Mouse (Mus musculus): ENCODE measurements around the gene Olfr1284. TPM values are rescaled to one million over a fixed set of nuclear protein-coding genes. Genes with fewer than 3 reads are reported as not detected.
"Not testable (repeated sequence)": the region's sequence is repeated elsewhere in the genome, so short reads cannot be mapped to it uniquely, and the experiment has no call there.

Gene Olfr1284
- total RNA-seq (2021): not detected in 2 replicates
- long read RNA-seq: 0 reads

GRCm38 (mm10) chr2:111375222-111375621 lies at the start of gene Olfr1284:
Gene Olfr1284 (plus strand): TSS chr2:111375522.
- DNase-seq: no peak

- no peak for DNase-seq
These were observed 49.1 kb upstream of the Olfr1284 start, which contains the start of gene Olfr1281 for GRCm38 (mm10) chr2:111326220-111326619. Gene Olfr1281 (plus strand): TSS chr2:111326520.

- not testable (repeated sequence) for DNase-seq
These were observed 41.6 kb upstream of the Olfr1284 start for GRCm38 (mm10) chr2:111333721-111334120.

- DNase-seq: no peak
These were observed 39.3 kb upstream of the Olfr1284 start, which contains the start of gene Olfr1282 for GRCm38 (mm10) chr2:111335976-111336375. Gene Olfr1282 (minus strand): TSS chr2:111336076.

- DNase-seq: no peak
These were observed 8.8 kb upstream of the Olfr1284 start, which contains the start of gene Olfr1283 for GRCm38 (mm10) chr2:111366490-111366889. Gene Olfr1283 (plus strand): TSS chr2:111366790.

GRCm38 (mm10) chr2:111422931-111423330 lies 47.6 kb downstream of the Olfr1284 start, which contains the start of gene Olfr1286:
Gene Olfr1286 (minus strand): TSS chr2:111423115.
- DNase-seq: no peak

Other genes starting within 250 kb of the Olfr1284 start
- gene Gm15130, start 222.6 kb upstream of the Olfr1284 start, total RNA-seq (2021): not detected in 2 replicates
- gene 4930430A15Rik, start 145.9 kb upstream of the Olfr1284 start, total RNA-seq (2021): not detected in 2 replicates
- gene Olfr1275, start 140.2 kb upstream of the Olfr1284 start, total RNA-seq (2021): not detected in 2 replicates
- gene Olfr1276, start 121.0 kb upstream of the Olfr1284 start, total RNA-seq (2021): not detected in 2 replicates
- gene Olfr1277, start 101.4 kb upstream of the Olfr1284 start, total RNA-seq (2021): not detected in 2 replicates
- not detected in 2 replicates for gene Olfr1278, start 85.4 kb upstream of the Olfr1284 start, total RNA-seq (2021)
- not detected in 2 replicates for gene Olfr1279, start 74.9 kb upstream of the Olfr1284 start, total RNA-seq (2021)
- gene Olfr1280, start 61.5 kb upstream of the Olfr1284 start, total RNA-seq (2021): not detected in 2 replicates
- not detected in 2 replicates for gene Olfr1281, start 49.0 kb upstream of the Olfr1284 start, total RNA-seq (2021)
- gene Olfr1282, start 39.4 kb upstream of the Olfr1284 start, total RNA-seq (2021): not detected in 2 replicates
- gene Olfr1283, start 8.7 kb upstream of the Olfr1284 start, total RNA-seq (2021): not detected in 2 replicates
- gene Olfr1286, start 47.6 kb downstream of the Olfr1284 start, total RNA-seq (2021): not detected in 2 replicates
- gene Olfr1287, start 73.6 kb downstream of the Olfr1284 start, total RNA-seq (2021): not detected in 2 replicates
- not detected in 2 replicates for gene Olfr1288, start 98.6 kb downstream of the Olfr1284 start, total RNA-seq (2021)
- gene Olfr1289, start 105.3 kb downstream of the Olfr1284 start, total RNA-seq (2021): not detected in 2 replicates
- not detected in 2 replicates for gene Olfr1290, start 118.3 kb downstream of the Olfr1284 start, total RNA-seq (2021)
- not detected in 2 replicates for gene Olfr1291-ps1, start 121.7 kb downstream of the Olfr1284 start, total RNA-seq (2021)
- gene Olfr1293-ps, start 149.7 kb downstream of the Olfr1284 start, total RNA-seq (2021): not detected in 2 replicates
- gene Olfr1294, start 164.8 kb downstream of the Olfr1284 start, total RNA-seq (2021): not detected in 2 replicates
- gene Olfr1295, start 194.2 kb downstream of the Olfr1284 start, total RNA-seq (2021): not detected in 2 replicates